Mouse (Mus musculus) ES-Bruce4 (cell line): ENCODE data around the gene Ift57. TPM values are rescaled to one million over a fixed set of nuclear protein-coding genes. Genes with fewer than 3 reads are reported as not detected.

Experiments used
- H3K27ac ChIP-seq: 2 replicates; pipeline ENCODE4 v1.5.1; 2012; ENCODE audit warnings: low read length, inconsistent platforms; ENCODE audit not compliant: insufficient read depth
- H3K27me3 ChIP-seq: 2 replicates; pipeline ENCODE4 v1.6.1; 2012; ENCODE audit warnings: mild to moderate bottlenecking, low read length, inconsistent platforms; ENCODE audit not compliant: control insufficient read depth, poor library complexity, insufficient read depth, severe bottlenecking
- H3K36me3 ChIP-seq: 2 replicates; pipeline ENCODE4 v1.6.1; 2012; ENCODE audit warnings: inconsistent platforms, mild to moderate bottlenecking, low read length, moderate library complexity; ENCODE audit not compliant: control insufficient read depth, poor library complexity, insufficient read depth, severe bottlenecking
- H3K4me1 ChIP-seq: one replicate; pipeline ENCODE4 v1.8.1; 2011; ENCODE audit warnings: low read length; ENCODE audit not compliant: control insufficient read depth, insufficient read depth
- H3K4me3 ChIP-seq: 2 replicates; pipeline ENCODE4 v1.5.1; 2011; ENCODE audit warnings: low read depth, mild to moderate bottlenecking, low read length
- H3K9ac ChIP-seq: 2 replicates; pipeline ENCODE4 v1.6.1; 2012; ENCODE audit warnings: low read depth, mild to moderate bottlenecking, inconsistent platforms; ENCODE audit not compliant: poor library complexity, severe bottlenecking
- H3K9me3 ChIP-seq: replicated peaks from 2 replicates; pipeline ENCODE4 v1.6.1; 2012; ENCODE audit warnings: mild to moderate bottlenecking, low read length, inconsistent platforms; ENCODE audit not compliant: control insufficient read depth, poor library complexity, insufficient read depth, severe bottlenecking
- CTCF ChIP-seq: IDR thresholded peaks from one replicate; pipeline ENCODE4 v1.8.1; 2011; ENCODE audit warnings: low read depth, low read length
- EP300 ChIP-seq: IDR thresholded peaks from 2 replicates; pipeline ENCODE4 v1.6.1; 2011; ENCODE audit warnings: low read depth, low read length; ENCODE audit not compliant: insufficient read depth
- POLR2A ChIP-seq: IDR thresholded peaks from one replicate; pipeline ENCODE4 v1.8.1; 2011; ENCODE audit warnings: low read length; ENCODE audit not compliant: insufficient read depth
- polyA plus RNA-seq: library from polyadenylated mRNA; stranded (reverse); fragments of >200 nt; gene quantifications from 2 replicates; pipeline ENCODE4 v1.2.4, GENCODE M21; 2011; ENCODE audit warnings: low read depth; ENCODE audit not compliant: missing spikeins, insufficient read depth, insufficient read length

Ift57 gene
- polyA plus RNA-seq, 1 experiment: 18.3 TPM

GRCm38 (mm10) chr16:49775002-49775966 lies 76.3 kb downstream of the Ift57 start:
- Histone ChIP-seq H3K36me3 (no peaks in the 10 kb centered on the region), H3K4me1 (no peaks in the 10 kb centered on the region), H3K9me3 (no peaks in the 10 kb centered on the region), H3K27ac (no peak overlapping the region), H3K4me3 (no peak overlapping the region), H3K27me3 (no peaks in the 10 kb centered on the region; the same call in 1 of the 2 replicates), H3K9ac (no peak overlapping the region)
- TF ChIP-seq EP300 (no peak), POLR2A (no peak), CTCF (no peak)

- no peaks in the 10 kb centered on the region for H3K36me3 ChIP-seq
- no peaks in the 10 kb centered on the region; the same call in 1 of the 2 replicates for H3K27me3 ChIP-seq
- no peak overlapping the region for H3K4me3 ChIP-seq
- no peak for TF ChIP-seq CTCF
- TF ChIP-seq POLR2A: no peak
- no peak for TF ChIP-seq EP300
- H3K27ac ChIP-seq: no peak overlapping the region
- H3K4me1 ChIP-seq: no peaks in the 10 kb centered on the region
- H3K9ac ChIP-seq: no peak overlapping the region
- H3K9me3 ChIP-seq: no peaks in the 10 kb centered on the region
These were observed 77.9 kb downstream of the Ift57 start for GRCm38 (mm10) chr16:49776981-49777380.

GRCm38 (mm10) chr16:49781556-49782156 lies 82.6 kb downstream of the Ift57 start:
- Histone ChIP-seq H3K9ac (no peak overlapping the region), H3K9me3 (no peaks in the 10 kb centered on the region), H3K4me3 (no peak overlapping the region), H3K27ac (no peak overlapping the region), H3K36me3 (no peaks in the 10 kb centered on the region), H3K27me3 (no peaks in the 10 kb centered on the region), H3K4me1 (no peaks in the 10 kb centered on the region)
- TF ChIP-seq EP300 (no peak), CTCF (no peak), POLR2A (no peak)

GRCm38 (mm10) chr16:49783369-49783768 lies 84.3 kb downstream of the Ift57 start:
- no peak overlapping the region for H3K27ac ChIP-seq

GRCm38 (mm10) chr16:49786116-49786515 lies 87.1 kb downstream of the Ift57 start:
- Histone ChIP-seq H3K9me3 (no peaks in the 10 kb centered on the region), H3K27ac (no peak overlapping the region), H3K4me1 (no peaks in the 10 kb centered on the region), H3K9ac (no peak overlapping the region), H3K27me3 (no peaks in the 10 kb centered on the region), H3K4me3 (no peak overlapping the region), H3K36me3 (no peaks in the 10 kb centered on the region)
- TF ChIP-seq CTCF: no peak
- TF ChIP-seq EP300: no peak
- TF ChIP-seq POLR2A: no peak

More at GRCm38 (mm10) chr16:49783369-49783768, 84.3 kb downstream of the Ift57 start:
- no peaks in the 10 kb centered on the region for H3K27me3 ChIP-seq
- no peak overlapping the region for H3K4me3 ChIP-seq
- H3K36me3 ChIP-seq: no peaks in the 10 kb centered on the region
- TF ChIP-seq POLR2A (no peak), EP300 (no peak), CTCF (no peak)
- no peaks in the 10 kb centered on the region for H3K9me3 ChIP-seq
- H3K4me1 ChIP-seq: no peaks in the 10 kb centered on the region
- no peak overlapping the region for H3K9ac ChIP-seq

GRCm38 (mm10) chr16:49787714-49788113 lies 88.7 kb downstream of the Ift57 start:
- TF ChIP-seq CTCF (no peak), EP300 (no peak), POLR2A (no peak)
- no peaks in the 10 kb centered on the region for H3K4me1 ChIP-seq
- no peak overlapping the region for H3K27ac ChIP-seq
- H3K9me3 ChIP-seq: no peaks in the 10 kb centered on the region
- no peaks in the 10 kb centered on the region for H3K27me3 ChIP-seq
- H3K9ac ChIP-seq: no peak overlapping the region
- H3K36me3 ChIP-seq: no peaks in the 10 kb centered on the region
- no peak overlapping the region for H3K4me3 ChIP-seq
